Mouse (Mus musculus): ENCODE measurements around the gene Lypd6b. TPM values are rescaled to one million over a fixed set of nuclear protein-coding genes. Genes with fewer than 3 reads are reported as not detected.
A peak's percentile ranks its signal among the peaks of the same experiment; 100 is the strongest.

Gene Lypd6b
- polyA plus RNA-seq, 1 experiment, result 1.5 TPM

DNA sequence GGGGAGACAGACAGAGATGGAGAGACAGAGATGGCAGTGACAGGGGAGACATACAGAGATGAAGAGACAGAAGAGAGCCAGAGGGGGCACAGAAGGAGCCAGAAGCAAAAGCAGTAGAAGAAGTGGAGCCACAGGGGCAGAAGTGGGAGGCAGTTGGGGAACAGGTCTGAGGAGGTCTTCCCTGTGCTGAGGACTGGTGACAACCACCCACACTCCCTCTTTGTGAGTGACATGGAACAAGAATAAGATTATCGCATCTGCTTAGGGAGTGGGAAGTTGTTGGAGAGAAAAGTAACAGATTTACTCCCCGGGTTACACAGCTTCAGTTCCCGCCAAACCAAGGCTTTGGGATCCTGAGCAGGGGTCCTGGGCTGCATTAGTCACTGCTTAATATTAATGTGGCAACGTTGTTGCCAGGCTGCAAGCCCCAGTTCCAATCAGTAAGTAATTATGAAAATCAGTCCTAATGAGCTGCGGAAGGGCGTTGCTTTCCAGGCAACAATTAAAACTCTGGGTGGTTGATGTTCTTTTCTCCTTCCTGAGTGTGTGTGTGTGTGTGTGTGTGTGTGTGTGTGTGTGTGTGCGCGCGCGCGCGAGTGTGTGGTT is 50.1 kb downstream of the Lypd6b start:
- no peaks in the 10 kb centered on the region for H3K27me3 ChIP-seq (replicated peaks; ENCODE audit: control insufficient read depth, insufficient read depth, low read length)
- H3K4me1 ChIP-seq (ENCODE audit: control insufficient read depth, insufficient read depth, low read length), result 0 out of 2 replicates have a peak, but pooled peaks cover 8% of the 10 kb centered on the region
- no peak overlapping the region for H3K27ac ChIP-seq (ENCODE audit: insufficient read depth, low read depth, low read length)
- peak; percentile 18 for DNase-seq
- no peaks in the 10 kb centered on the region for H3K36me3 ChIP-seq (ENCODE audit: control insufficient read depth, insufficient read depth, low read length)
- WGBS, result 35% methylated on average over 12 of the region's 12 CpGs
- H3K4me3 ChIP-seq (ENCODE audit: insufficient read depth, low read depth, low read length), result no peak overlapping the region
- TF ChIP-seq POLR2A (IDR thresholded peaks at IDR 0.05; ENCODE audit: low read depth, low read length) (no peak), CTCF (conservative IDR thresholded peaks at IDR 0.05; ENCODE audit: insufficient read depth, insufficient read length, low read depth, low read length) (no peak)

DNA sequence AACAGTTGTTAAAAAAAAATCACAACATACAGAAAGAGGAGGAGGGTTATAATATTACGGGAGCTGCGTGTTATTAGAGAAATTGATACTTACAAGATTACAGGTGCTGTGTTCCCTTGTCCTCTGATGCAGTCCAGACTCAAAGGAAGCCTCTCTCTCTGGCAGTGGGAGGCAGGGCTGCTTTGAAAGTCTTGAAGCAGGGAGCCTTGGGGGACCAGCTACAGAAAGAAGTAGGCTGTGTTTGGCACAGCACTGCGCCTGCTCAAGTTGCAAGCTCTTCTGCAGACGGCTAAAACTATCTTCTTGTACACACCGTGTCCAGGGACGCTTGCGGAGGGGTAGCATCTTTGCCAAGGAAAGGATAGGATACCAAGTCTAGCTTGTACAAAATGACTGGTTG is 51.1 kb downstream of the Lypd6b start:
- DNase-seq, result no peak
- H3K27ac ChIP-seq (ENCODE audit: insufficient read depth, low read depth, low read length), result no peak overlapping the region
- 48% methylated on average over 7 of the region's 7 CpGs for WGBS
- H3K4me3 ChIP-seq (ENCODE audit: insufficient read depth, low read depth, low read length), result no peak overlapping the region
- TF ChIP-seq CTCF (conservative IDR thresholded peaks at IDR 0.05; ENCODE audit: insufficient read depth, insufficient read length, low read depth, low read length) (no peak), POLR2A (IDR thresholded peaks at IDR 0.05; ENCODE audit: low read depth, low read length) (no peak)
- no peaks in the 10 kb centered on the region for H3K27me3 ChIP-seq (replicated peaks; ENCODE audit: control insufficient read depth, insufficient read depth, low read length)
- H3K4me1 ChIP-seq (ENCODE audit: control insufficient read depth, insufficient read depth, low read length), result 0 out of 2 replicates have a peak, but pooled peaks cover 8% of the 10 kb centered on the region
- H3K36me3 ChIP-seq (ENCODE audit: control insufficient read depth, insufficient read depth, low read length), result no peaks in the 10 kb centered on the region

DNA sequence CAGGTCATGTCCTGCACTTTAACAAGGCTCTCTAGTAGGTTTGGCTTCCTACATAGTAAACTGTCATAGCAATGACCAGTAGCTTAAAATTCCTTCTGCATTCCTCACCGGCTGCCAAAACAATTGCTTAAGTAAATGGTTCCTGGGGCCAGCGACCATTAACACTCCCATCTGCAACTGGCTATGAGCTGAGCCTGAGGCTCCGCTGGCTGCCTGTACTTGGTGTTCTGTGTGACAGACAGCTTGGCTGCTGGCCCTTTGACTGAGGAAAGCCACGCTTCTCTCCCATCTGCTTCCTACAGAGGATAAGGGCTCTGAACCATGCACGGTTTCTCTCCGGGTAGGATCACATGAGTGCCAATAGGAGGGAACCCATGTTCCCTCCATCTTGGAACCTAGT is 53.1 kb downstream of the Lypd6b start:
- H3K27ac ChIP-seq (ENCODE audit: insufficient read depth, low read depth, low read length), result no peak overlapping the region
- 0 out of 2 replicates have a peak, but pooled peaks cover 8% of the 10 kb centered on the region for H3K4me1 ChIP-seq (ENCODE audit: control insufficient read depth, insufficient read depth, low read length)
- 28% methylated on average over 6 of the region's 6 CpGs for WGBS
- H3K4me3 ChIP-seq (ENCODE audit: insufficient read depth, low read depth, low read length), result no peak overlapping the region
- H3K27me3 ChIP-seq (replicated peaks; ENCODE audit: control insufficient read depth, insufficient read depth, low read length), result no peaks in the 10 kb centered on the region
- TF ChIP-seq CTCF (conservative IDR thresholded peaks at IDR 0.05; ENCODE audit: insufficient read depth, insufficient read length, low read depth, low read length) (no peak), POLR2A (IDR thresholded peaks at IDR 0.05; ENCODE audit: low read depth, low read length) (no peak)
- H3K36me3 ChIP-seq (ENCODE audit: control insufficient read depth, insufficient read depth, low read length), result no peaks in the 10 kb centered on the region
- DNase-seq, result peak; percentile 62

GRCm38 (mm10) chr2:49841089-49841488 is 53.6 kb downstream of the Lypd6b start:
- no peaks in the 10 kb centered on the region for H3K27me3 ChIP-seq (replicated peaks; ENCODE audit: control insufficient read depth, insufficient read depth, low read length)
- WGBS, result 89% methylated on average over 5 of the region's 5 CpGs
- H3K4me1 ChIP-seq (ENCODE audit: control insufficient read depth, insufficient read depth, low read length), result 0 out of 2 replicates have a peak, but pooled peaks cover 8% of the 10 kb centered on the region
- no peaks in the 10 kb centered on the region for H3K36me3 ChIP-seq (ENCODE audit: control insufficient read depth, insufficient read depth, low read length)
- H3K27ac ChIP-seq (ENCODE audit: insufficient read depth, low read depth, low read length), result no peak overlapping the region
- TF ChIP-seq POLR2A (IDR thresholded peaks at IDR 0.05; ENCODE audit: low read depth, low read length), result no peak
- TF ChIP-seq CTCF (conservative IDR thresholded peaks at IDR 0.05; ENCODE audit: insufficient read depth, insufficient read length, low read depth, low read length), result no peak
- DNase-seq, result peak; percentile 11
- no peak overlapping the region for H3K4me3 ChIP-seq (ENCODE audit: insufficient read depth, low read depth, low read length)

GRCm38 (mm10) chr2:49845104-49845503 is 57.6 kb downstream of the Lypd6b start:
- H3K27ac ChIP-seq (ENCODE audit: insufficient read depth, low read depth, low read length), result no peak overlapping the region
- H3K4me3 ChIP-seq (ENCODE audit: insufficient read depth, low read depth, low read length), result no peak overlapping the region
- no peaks in the 10 kb centered on the region for H3K27me3 ChIP-seq (replicated peaks; ENCODE audit: control insufficient read depth, insufficient read depth, low read length)
- TF ChIP-seq POLR2A (IDR thresholded peaks at IDR 0.05; ENCODE audit: low read depth, low read length) (no peak), CTCF (conservative IDR thresholded peaks at IDR 0.05; ENCODE audit: insufficient read depth, insufficient read length, low read depth, low read length) (no peak)
- 73% methylated on average over 7 of the region's 7 CpGs for WGBS
- H3K36me3 ChIP-seq (ENCODE audit: control insufficient read depth, insufficient read depth, low read length), result no peaks in the 10 kb centered on the region
- 0 out of 2 replicates have a peak, but pooled peaks cover 4% of the 10 kb centered on the region for H3K4me1 ChIP-seq (ENCODE audit: control insufficient read depth, insufficient read depth, low read length)
- DNase-seq, result no peak

- no peaks in the 10 kb centered on the region for H3K36me3 ChIP-seq (ENCODE audit: control insufficient read depth, insufficient read depth, low read length)
- 0 out of 2 replicates have a peak, but pooled peaks cover under 1% of the 10 kb centered on the region for H3K4me1 ChIP-seq (ENCODE audit: control insufficient read depth, insufficient read depth, low read length)
- DNase-seq, result no peak
- TF ChIP-seq CTCF (conservative IDR thresholded peaks at IDR 0.05; ENCODE audit: insufficient read depth, insufficient read length, low read depth, low read length), result no peak
- TF ChIP-seq POLR2A (IDR thresholded peaks at IDR 0.05; ENCODE audit: low read depth, low read length), result no peak
- no peak overlapping the region for H3K27ac ChIP-seq (ENCODE audit: insufficient read depth, low read depth, low read length)
- WGBS, result 66% methylated on average over 3 of the region's 3 CpGs
- H3K27me3 ChIP-seq (replicated peaks; ENCODE audit: control insufficient read depth, insufficient read depth, low read length), result no peaks in the 10 kb centered on the region
- H3K4me3 ChIP-seq (ENCODE audit: insufficient read depth, low read depth, low read length), result no peak overlapping the region
These were observed 58.6 kb downstream of the Lypd6b start for GRCm38 (mm10) chr2:49846097-49846496.

DNA sequence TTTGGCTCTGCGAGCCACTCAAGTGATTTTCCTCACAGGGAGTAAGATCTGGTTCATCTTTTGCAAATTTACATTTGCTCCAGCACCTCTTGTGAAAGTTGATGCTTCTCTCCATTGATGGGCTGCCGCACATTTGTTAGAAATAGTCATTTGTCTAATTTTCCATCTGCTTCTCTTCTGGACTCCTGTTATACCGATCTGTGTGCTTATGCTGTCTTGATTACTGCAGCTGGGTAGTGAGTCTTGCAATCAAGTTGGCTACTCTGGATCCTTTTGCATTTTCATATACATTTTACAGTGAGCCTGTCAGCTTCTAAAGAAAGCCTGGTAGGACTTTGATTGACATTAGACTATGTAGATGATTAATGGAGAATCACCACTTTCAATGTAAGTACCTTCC is 59.4 kb downstream of the Lypd6b start:
- no peak overlapping the region for H3K27ac ChIP-seq (ENCODE audit: insufficient read depth, low read depth, low read length)
- WGBS, result 84% methylated on average over 3 of the region's 3 CpGs
- no peaks in the 10 kb centered on the region for H3K36me3 ChIP-seq (ENCODE audit: control insufficient read depth, insufficient read depth, low read length)
- H3K4me1 ChIP-seq (ENCODE audit: control insufficient read depth, insufficient read depth, low read length), result no peaks in the 10 kb centered on the region
- no peak for DNase-seq
- H3K27me3 ChIP-seq (replicated peaks; ENCODE audit: control insufficient read depth, insufficient read depth, low read length), result no peaks in the 10 kb centered on the region
- TF ChIP-seq CTCF (conservative IDR thresholded peaks at IDR 0.05; ENCODE audit: insufficient read depth, insufficient read length, low read depth, low read length) (no peak), POLR2A (IDR thresholded peaks at IDR 0.05; ENCODE audit: low read depth, low read length) (no peak)
- no peak overlapping the region for H3K4me3 ChIP-seq (ENCODE audit: insufficient read depth, low read depth, low read length)

Data from kidney, adult 2 months (tissue).